Mouse (Mus musculus) MEL (cell line): ENCODE results near the gene Pitpnc1. TPM values are rescaled to one million over a fixed set of nuclear protein-coding genes. Genes with fewer than 3 reads are reported as not detected.

Source experiments
- DNase-seq: peaks from one replicate; pipeline ENCODE4 v3.0.0; 2011; ENCODE audit warnings: low read depth, low spot score
- H3K27ac ChIP-seq: 2 replicates; pipeline ENCODE4 v1.5.1; 2012; ENCODE audit warnings: low read depth, mild to moderate bottlenecking, control low read depth, low read length, moderate library complexity; ENCODE audit not compliant: control insufficient read depth
- H3K27me3 ChIP-seq, 2 experiments: fragments of 150-350 bp in 1 of 2; sonication (generic) in 1 of 2; 2 replicates each; pipeline ENCODE4 v1.6.1; 2012; ENCODE audit warnings: low read length in 2 of 2, mild to moderate bottlenecking in 2 of 2, improper control_type of control experiment in 1 of 2, moderate library complexity in 1 of 2; ENCODE audit not compliant: insufficient read depth in 2 of 2, control insufficient read depth in 1 of 2
- H3K36me3 ChIP-seq, 2 experiments: 2 replicates each; pipeline ENCODE4 v1.6.1; 2012 to 2014; ENCODE audit warnings: low read length in 2 of 2, improper control_type of control experiment in 1 of 2, inconsistent platforms in 1 of 2, mild to moderate bottlenecking in 1 of 2; ENCODE audit not compliant: insufficient read depth in 2 of 2, control insufficient read depth in 1 of 2
- H3K4me1 ChIP-seq, 2 experiments: fragments of 150-350 bp in 1 of 2; sonication (generic) in 1 of 2; 2 replicates each; pipeline ENCODE4 v1.6.1; 2012; ENCODE audit warnings: low read length in 2 of 2, improper control_type of control experiment in 1 of 2, mild to moderate bottlenecking in 1 of 2; ENCODE audit not compliant: insufficient read depth in 2 of 2, control insufficient read depth in 1 of 2
- H3K4me3 ChIP-seq, 2 experiments: fragments of 150-350 bp in 1 of 2; sonication (generic) in 1 of 2; 2 replicates each; pipeline ENCODE4 v1.5.1; 2012; ENCODE audit warnings: low read depth in 2 of 2, low read length in 2 of 2, mild to moderate bottlenecking in 2 of 2, moderate library complexity in 2 of 2, control low read depth in 1 of 2, improper control_type of control experiment in 1 of 2; ENCODE audit not compliant: control insufficient read depth in 1 of 2, insufficient read depth in 1 of 2
- H3K79me2 ChIP-seq: 2 replicates; pipeline ENCODE4 v1.6.1; 2012; ENCODE audit warnings: mild to moderate bottlenecking, low read length, moderate library complexity; ENCODE audit not compliant: control insufficient read depth, poor library complexity, insufficient read depth
- H3K9ac ChIP-seq: 2 replicates; pipeline ENCODE4 v1.6.1; 2012; ENCODE audit warnings: low read depth, mild to moderate bottlenecking, control low read depth, low read length, moderate library complexity; ENCODE audit not compliant: control insufficient read depth, poor library complexity, severe bottlenecking
- H3K9me3 ChIP-seq: fragments of 150-350 bp; sonication (generic); replicated peaks from 2 replicates; pipeline ENCODE4 v1.6.1; 2012; ENCODE audit warnings: mild to moderate bottlenecking, low read length, improper control_type of control experiment, moderate library complexity; ENCODE audit not compliant: insufficient read depth
- BHLHE40 ChIP-seq: IDR thresholded peaks from 2 replicates; pipeline ENCODE4 v1.6.1; 2012; ENCODE audit warnings: low read depth, mild to moderate bottlenecking, inconsistent platforms, low read length, improper control_type of control experiment, borderline replicate concordance
- CTCF ChIP-seq, 3 experiments: IDR thresholded peaks in 2 of 3; conservative IDR thresholded peaks in 1 of 3; 2 replicates each; pipeline ENCODE4 v1.5.1; 2011 to 2012; ENCODE audit warnings: low read length in 3 of 3, low read depth in 2 of 3, mild to moderate bottlenecking in 2 of 3, improper control_type of control experiment in 1 of 3, inconsistent platforms in 1 of 3, mixed read lengths in 1 of 3, moderate library complexity in 1 of 3; ENCODE audit not compliant: control insufficient read depth in 1 of 3, insufficient read depth in 1 of 3, poor library complexity in 1 of 3, severe bottlenecking in 1 of 3
- E2F4 ChIP-seq: IDR thresholded peaks from 2 replicates; pipeline ENCODE4 v1.6.1; 2011; ENCODE audit warnings: low read depth, low read length, improper control_type of control experiment, borderline replicate concordance
- EP300 ChIP-seq, 2 experiments: IDR thresholded peaks; 2 replicates each; pipeline ENCODE4 v1.6.1; 2011; ENCODE audit warnings: improper control_type of control experiment in 2 of 2, low read length in 2 of 2, low read depth in 1 of 2, mild to moderate bottlenecking in 1 of 2
- ETS1 ChIP-seq: IDR thresholded peaks from 2 replicates; pipeline ENCODE4 v1.6.1; 2012; ENCODE audit warnings: low read depth, mild to moderate bottlenecking, inconsistent platforms, low read length, improper control_type of control experiment, moderate library complexity
- HCFC1 ChIP-seq: IDR thresholded peaks from 2 replicates; pipeline ENCODE4 v1.6.1; 2012; ENCODE audit warnings: low read depth, mild to moderate bottlenecking, inconsistent platforms, low read length, improper control_type of control experiment, moderate library complexity
- JUND ChIP-seq: IDR thresholded peaks from 2 replicates; pipeline ENCODE4 v1.6.1; 2011; ENCODE audit warnings: low read depth, mild to moderate bottlenecking, improper control_type of control experiment, low read length
- MAX ChIP-seq: IDR thresholded peaks from 2 replicates; pipeline ENCODE4 v1.6.1; 2011; ENCODE audit warnings: low read length, improper control_type of control experiment
- MAZ ChIP-seq: IDR thresholded peaks from 2 replicates; pipeline ENCODE4 v1.6.1; 2012; ENCODE audit warnings: low read depth, mild to moderate bottlenecking, inconsistent platforms, low read length, improper control_type of control experiment
- MXI1 ChIP-seq: IDR thresholded peaks from 2 replicates; pipeline ENCODE4 v1.6.1; 2011; ENCODE audit warnings: mild to moderate bottlenecking, low read depth, low read length, improper control_type of control experiment
- MYB ChIP-seq: IDR thresholded peaks from 2 replicates; pipeline ENCODE4 v1.6.1; 2011; ENCODE audit warnings: mild to moderate bottlenecking, low read depth, low read length, improper control_type of control experiment
- MYC ChIP-seq: IDR thresholded peaks from 2 replicates; pipeline ENCODE4 v1.6.1; 2011; ENCODE audit warnings: low read depth, mild to moderate bottlenecking, low read length, improper control_type of control experiment, moderate library complexity
- NELFE ChIP-seq: IDR thresholded peaks from 2 replicates; pipeline ENCODE4 v1.6.1; 2011; ENCODE audit warnings: low read depth, low read length, improper control_type of control experiment
- POLR2A ChIP-seq, 2 experiments: IDR thresholded peaks; 2 replicates each; pipeline ENCODE4 v1.6.1; 2011 to 2012; ENCODE audit warnings: low read length in 2 of 2, mild to moderate bottlenecking in 2 of 2, control low read depth in 1 of 2, improper control_type of control experiment in 1 of 2, low read depth in 1 of 2, moderate library complexity in 1 of 2; ENCODE audit not compliant: control insufficient read depth in 1 of 2, insufficient read depth in 1 of 2, poor library complexity in 1 of 2
- POLR2AphosphoS5 ChIP-seq: IDR thresholded peaks from 2 replicates; pipeline ENCODE4 v1.6.1; 2012; ENCODE audit warnings: low read depth, borderline replicate concordance, mild to moderate bottlenecking, inconsistent platforms, low read length, moderate library complexity, mixed read lengths
- RAD21 ChIP-seq: IDR thresholded peaks from 2 replicates; pipeline ENCODE4 v1.6.1; 2011; ENCODE audit warnings: mild to moderate bottlenecking, low read depth, low read length, improper control_type of control experiment
- SIN3A ChIP-seq: IDR thresholded peaks from 2 replicates; pipeline ENCODE4 v1.6.1; 2012; ENCODE audit warnings: low read length, improper control_type of control experiment, inconsistent platforms
- SMC3 ChIP-seq: IDR thresholded peaks from 2 replicates; pipeline ENCODE4 v1.6.1; 2011; ENCODE audit warnings: low read depth, low read length, improper control_type of control experiment
- TBP ChIP-seq: IDR thresholded peaks from 2 replicates; pipeline ENCODE4 v1.8.0; 2011; ENCODE audit warnings: low read depth, low read length, improper control_type of control experiment
- TCF12 ChIP-seq: IDR thresholded peaks from 2 replicates; pipeline ENCODE4 v1.6.1; 2014; ENCODE audit warnings: low read depth, mild to moderate bottlenecking, inconsistent platforms, low read length, improper control_type of control experiment, moderate library complexity
- USF1 ChIP-seq: IDR thresholded peaks from 2 replicates; pipeline ENCODE4 v1.6.1; 2014; ENCODE audit warnings: low read depth, mild to moderate bottlenecking, inconsistent platforms, low read length, improper control_type of control experiment, moderate library complexity
- USF2 ChIP-seq, 2 experiments: IDR thresholded peaks; 2 replicates each; pipeline ENCODE4 v1.6.1; 2011 to 2012; ENCODE audit warnings: improper control_type of control experiment in 2 of 2, low read length in 2 of 2, borderline replicate concordance in 1 of 2, inconsistent platforms in 1 of 2, low read depth in 1 of 2, mild to moderate bottlenecking in 1 of 2; ENCODE audit not compliant: insufficient read depth in 1 of 2
- ZKSCAN1 ChIP-seq: IDR thresholded peaks from 2 replicates; pipeline ENCODE4 v1.6.1; 2012; ENCODE audit warnings: low read depth, mild to moderate bottlenecking, inconsistent platforms, low read length, improper control_type of control experiment, moderate library complexity
- ZMIZ1 ChIP-seq: IDR thresholded peaks from 2 replicates; pipeline ENCODE4 v1.6.1; 2012; ENCODE audit warnings: low read depth, mild to moderate bottlenecking, inconsistent platforms, low read length, improper control_type of control experiment, moderate library complexity
- polyA plus RNA-seq, 2 experiments: library from polyadenylated mRNA; stranded (reverse) in 1 of 2; unstranded in 1 of 2; fragments of >175 nt in 1 of 2; fragments of >200 nt in 1 of 2; gene quantifications; 2 replicates each; pipeline versions ENCODE4 v1.2.1 to v1.2.4; 2012; ENCODE audit warnings: low replicate concordance in 2 of 2, low read depth in 1 of 2; ENCODE audit not compliant: insufficient read length in 2 of 2, insufficient read depth in 1 of 2, missing spikeins in 1 of 2
- total RNA-seq: library from RNA; depleted of rRNA; stranded (reverse); fragments of 300-350 nt; gene quantifications from 2 replicates; pipeline ENCODE4 v1.2.3, GENCODE M21; 2012

Gene Pitpnc1
- total and polyA plus RNA-seq, 3 experiments = 19.3 to 25.3 TPM; not detected in 1

DNA sequence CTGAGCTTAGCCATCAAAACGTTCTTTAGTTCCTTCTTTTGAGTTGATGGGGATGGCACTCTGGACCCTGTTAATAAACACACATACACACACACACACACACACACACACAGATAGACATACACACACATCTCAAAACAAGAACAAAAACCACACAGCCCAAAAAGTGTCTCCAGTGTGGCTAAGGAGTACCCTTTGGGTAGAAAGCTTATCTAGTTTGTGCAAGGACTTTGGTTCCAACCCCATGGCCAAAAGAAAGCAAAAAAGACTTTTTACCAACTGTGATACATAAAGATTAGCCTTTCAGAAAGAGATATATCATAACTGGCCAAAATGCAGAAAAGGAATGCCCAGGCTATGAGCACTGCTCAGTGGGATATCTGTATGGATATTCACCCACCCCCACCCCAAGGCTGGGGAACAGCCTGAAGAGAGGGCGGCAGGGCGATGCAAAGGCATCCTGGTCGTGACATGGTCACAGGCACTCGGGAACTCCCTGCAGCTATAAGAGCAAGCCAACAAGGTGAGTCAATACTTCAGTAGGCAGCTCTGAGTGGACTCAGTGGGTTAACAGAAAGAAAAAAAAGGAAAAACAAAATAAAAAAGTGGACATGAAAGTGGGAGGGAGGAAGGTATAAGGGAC, 60.3 kb downstream of the Pitpnc1 start (continued):
- TF ChIP-seq ETS1 = no peak
- TF ChIP-seq TBP = 0 out of 2 replicates have a peak, but pooled peaks have one; percentile 56
- TF ChIP-seq SMC3 = no peak
- TF ChIP-seq EP300 (IDR thresholded peaks at IDR 0.05; ENCODE audit: low read depth in 1 of 2, low read length in 2 of 2) = no peak
- no peak for TF ChIP-seq HCFC1
- TF ChIP-seq E2F4 = no peak
- TF ChIP-seq JUND = no peak
- no peak for TF ChIP-seq TCF12
- TF ChIP-seq SIN3A = no peak

DNA sequence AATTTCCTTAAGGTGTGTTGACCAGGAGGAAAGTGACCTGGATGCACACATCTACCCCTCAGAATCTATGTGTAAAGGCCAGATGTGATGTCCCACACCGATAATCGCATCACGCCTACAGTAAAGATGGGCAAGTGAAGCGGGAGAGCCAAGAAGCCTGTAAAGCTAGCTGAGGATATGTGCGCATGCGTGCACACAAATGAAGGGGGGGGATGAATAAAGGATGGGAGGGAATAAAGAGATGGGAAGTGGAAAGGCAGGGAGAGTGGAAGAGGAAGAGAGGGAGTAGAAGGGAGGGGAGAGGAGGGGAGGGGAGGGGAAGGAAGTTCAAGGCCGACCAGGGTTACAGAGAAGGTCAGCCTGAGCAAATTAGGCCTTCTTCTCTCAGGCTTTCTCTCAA, 61.6 kb downstream of the Pitpnc1 start:
- Histone ChIP-seq H3K36me3 (peaks cover 0 to 70% of the 10 kb centered on the region in 2 experiments; a peak in 2 of 4 replicates), H3K27ac (peak overlapping the region; percentile 98), H3K9ac (peak overlapping the region; percentile 82), H3K4me1 (peaks cover 27 to 75% of the 10 kb centered on the region in 2 experiments), H3K9me3 (no peaks in the 10 kb centered on the region), H3K27me3 (no peaks in the 10 kb centered on the region), H3K79me2 (peaks cover 64% of the 10 kb centered on the region), H3K4me3 (no peak overlapping the region)
- TF ChIP-seq USF2 (IDR thresholded peaks at IDR 0.05; ENCODE audit: borderline replicate concordance in 1 of 2, insufficient read depth in 1 of 2, low read depth in 1 of 2, low read length in 2 of 2) (no peak), USF1 (no peak), CTCF (IDR thresholded peaks at IDR 0.05 in 2 of 3, conservative IDR thresholded peaks at IDR 0.05 in 1 of 3; ENCODE audit: control insufficient read depth in 1 of 3, insufficient read depth in 1 of 3, low read depth in 2 of 3, low read length in 3 of 3, poor library complexity in 1 of 3, severe bottlenecking in 1 of 3) (no peak), MAZ (no peak), MYB (no peak), RAD21 (no peak), MYC (no peak), SIN3A (no peak), NELFE (no peak), MAX (no peak), POLR2AphosphoS5 (no peak), ZMIZ1 (no peak), POLR2A (IDR thresholded peaks at IDR 0.05; ENCODE audit: control insufficient read depth in 1 of 2, insufficient read depth in 1 of 2, low read depth in 1 of 2, low read length in 2 of 2, poor library complexity in 1 of 2) (no peak), E2F4 (no peak), MXI1 (no peak), EP300 (IDR thresholded peaks at IDR 0.05; ENCODE audit: low read depth in 1 of 2, low read length in 2 of 2) (no peak), ZKSCAN1 (no peak), JUND (no peak), BHLHE40 (no peak)
- DNase-seq = no peak
